ENCODE assay signal across 7 mouse cellular contexts in genomic region chr14:31385977-31386697, GRCm38 (mm10). TPM values are rescaled to one million over a fixed set of nuclear protein-coding genes. Genes with fewer than 3 reads are reported as not detected.
DNase-seq lines count a peak whose midpoint lies in the region; ATAC-seq and TF ChIP-seq lines count a peak whose summit lies in the region.

No protein-coding gene starts in this region.

- no peak overlapping the region; the same call in 1 of the 2 replicates for H3K4me2 ChIP-seq in heart, embryonic 14.5 days (ENCODE audit: low read length)

- peak; percentile 44; the same call in 1 of the 2 replicates for ATAC-seq in heart, embryonic 14.5 days (ENCODE audit: insufficient number of reproducible peaks, insufficient read depth, low FRiP score, low read depth)

- H3K36me3 ChIP-seq in E14TG2a.4 (ENCODE audit: insufficient read depth, low read length) = no peaks in the 10 kb centered on the region
- no peaks in the 10 kb centered on the region for H3K36me3 ChIP-seq in heart, embryonic 14.5 days (ENCODE audit: control insufficient read depth, insufficient read depth, low read length)
- H3K36me3 ChIP-seq in small intestine, adult 2 months (ENCODE audit: control insufficient read depth, insufficient read depth, low read length) = no peaks in the 10 kb centered on the region

- 35% methylated on average over 13 of the region's 13 CpGs for WGBS in heart, embryonic 14.5 days
- WGBS in large intestine, adult 2 months = 32% methylated on average over 13 of the region's 13 CpGs
- WGBS in small intestine, adult 2 months = 39% methylated on average over 13 of the region's 13 CpGs

- peak overlapping the region; percentile 7; the same call in 1 of the 2 replicates for H3K9ac ChIP-seq in heart, embryonic 14.5 days (ENCODE audit: low read length)

- no peaks in the 10 kb centered on the region; the same call in 1 of the 2 replicates for H3K27me3 ChIP-seq in E14TG2a.4 (ENCODE audit: insufficient read depth, low read length)
- 0 out of 2 replicates have a peak, but pooled peaks cover 4% of the 10 kb centered on the region for H3K27me3 ChIP-seq in heart, embryonic 14.5 days (ENCODE audit: control insufficient read depth, insufficient read depth, low read length)
- H3K27me3 ChIP-seq in small intestine, adult 2 months (ENCODE audit: control insufficient read depth, insufficient read depth, low read length) = no peaks in the 10 kb centered on the region

- no peak overlapping the region for H3K4me3 ChIP-seq in E14TG2a.4 (replicated peaks; ENCODE audit: low read length)
- no peak overlapping the region for H3K4me3 ChIP-seq in heart, embryonic 14.5 days (ENCODE audit: control insufficient read depth in 1 of 2, insufficient read depth in 1 of 2, low read depth in 1 of 2, low read length in 2 of 2)
- H3K4me3 ChIP-seq in small intestine, adult 2 months (ENCODE audit: low read depth, low read length) = no peak overlapping the region

- peak; percentile 60 for TF ChIP-seq CTCF in E14TG2a.4 (conservative IDR thresholded peaks at IDR 0.05; ENCODE audit: low read length)
- peak; percentile 91 for TF ChIP-seq CTCF in small intestine, adult 2 months (IDR thresholded peaks at IDR 0.05; ENCODE audit: extremely low read depth, insufficient read length, insufficient replicate concordance, low read depth, low read length)

- peaks cover 32% of the 10 kb centered on the region for H3K4me1 ChIP-seq in E14TG2a.4 (replicated peaks; ENCODE audit: low read depth, low read length)
- H3K4me1 ChIP-seq in heart, embryonic 14.5 days (ENCODE audit: control insufficient read depth in 2 of 2, insufficient read depth in 2 of 2, low read length in 2 of 2) = peaks cover 17 to 20% of the 10 kb centered on the region in 2 experiments
- H3K4me1 ChIP-seq in small intestine, adult 2 months (ENCODE audit: control insufficient read depth, insufficient read depth, insufficient read length, low read length) = peaks cover 8% of the 10 kb centered on the region

- H3K9me3 ChIP-seq in E14TG2a.4 (ENCODE audit: low read length) = no peaks in the 10 kb centered on the region
- peaks cover 4% of the 10 kb centered on the region; the same call in 1 of the 2 replicates for H3K9me3 ChIP-seq in heart, embryonic 14.5 days (ENCODE audit: control insufficient read depth, low read length)

- peak overlapping the region; percentile 50 to 61; a peak in 3 of 4 replicates for H3K27ac ChIP-seq in heart, embryonic 14.5 days (replicated peaks in 1 of 2; ENCODE audit: control insufficient read depth in 1 of 2, insufficient read depth in 1 of 2, low read depth in 2 of 2, low read length in 2 of 2)
- peak overlapping the region; percentile 5; the same call in 1 of the 2 replicates for H3K27ac ChIP-seq in small intestine, adult 2 months (ENCODE audit: insufficient read depth, low read depth, low read length)

- TF ChIP-seq POLR2A in small intestine, adult 2 months (IDR thresholded peaks at IDR 0.05; ENCODE audit: low read depth, low read length) = no peak

- DNase-seq in adrenal gland, adult (ENCODE audit: inconsistent age in 2 of 2, low spot score in 1 of 2) = peak; percentile 90 to 96
- DNase-seq in embryo, embryonic 10 days (ENCODE audit: low spot score) = peak; percentile 89
- DNase-seq in large intestine, adult 2 months (ENCODE audit: low read depth, low spot score) = peak; percentile 36
- peak; percentile 92 for DNase-seq in lung, postnatal 36 days

RNA-seq across cellular contexts. Expression of gene Capn7, which starts 49.7 kb away (rescaled TPM):
- polyA plus RNA-seq in heart, embryonic 14.5 days (2014; fragmentation: Nextera tagmentation; extraction: Ambion mirVana) = 44.9 and 45.9 TPM in 2 replicates
- polyA plus RNA-seq in large intestine, adult 2 months (2012; rRNA removed) = 8.8 and 12.1 TPM in 2 replicates
- polyA plus RNA-seq in small intestine, adult 2 months (2012; rRNA removed) = 3.3 and 5.8 TPM in 2 replicates

RNA-seq across cellular contexts. Expression of gene Sh3bp5, which starts 49.7 kb away (rescaled TPM):
- 13.0 and 13.5 TPM in 2 replicates for polyA plus RNA-seq in heart, embryonic 14.5 days (2014; fragmentation: Nextera tagmentation; extraction: Ambion mirVana)
- 4.6 and 7.5 TPM in 2 replicates for polyA plus RNA-seq in large intestine, adult 2 months (2012; rRNA removed)
- 3.0 and 6.9 TPM in 2 replicates for polyA plus RNA-seq in small intestine, adult 2 months (2012; rRNA removed)

Comparison
In these comparisons a context has a peak if more than half of its experiments do, and no peak if none do; other contexts are left out.
1. DNase-seq: peak in every context shown above with its lines; median percentile 93 in adrenal gland, adult; 92 in lung, postnatal 36 days; 89 in embryo, embryonic 10 days; 36 in large intestine, adult 2 months.